Mouse (Mus musculus): ENCODE data around the gene Commd1.

Gene Commd1

GRCm38 (mm10) chr11:22950131-22950530 lies 32.1 kb downstream of the Commd1 start:
- peak; percentile 32 for DNase-seq (ENCODE audit: low read depth, low spot score)

- no peak for DNase-seq (ENCODE audit: low read depth, low spot score)
These were observed 33.1 kb downstream of the Commd1 start for GRCm38 (mm10) chr11:22949101-22949500.

- DNase-seq (ENCODE audit: low read depth, low spot score), result no peak
These were observed 43.2 kb downstream of the Commd1 start for GRCm38 (mm10) chr11:22938983-22939382.

- DNase-seq (ENCODE audit: low read depth, low spot score), result no peak
These were observed 44.4 kb downstream of the Commd1 start for GRCm38 (mm10) chr11:22937716-22938316.

GRCm38 (mm10) chr11:22936446-22937125 lies 45.6 kb downstream of the Commd1 start:
- DNase-seq (ENCODE audit: low read depth, low spot score), result peak; percentile 84

- DNase-seq (ENCODE audit: low read depth, low spot score), result no peak
These were observed 50.0 kb downstream of the Commd1 start for GRCm38 (mm10) chr11:22932167-22932566.

GRCm38 (mm10) chr11:22931320-22931905 lies 50.8 kb downstream of the Commd1 start:
- no peak for DNase-seq (ENCODE audit: low read depth, low spot score)

- no peak for DNase-seq (ENCODE audit: low read depth, low spot score)
These were observed 52.1 kb downstream of the Commd1 start for GRCm38 (mm10) chr11:22930129-22930528.

GRCm38 (mm10) chr11:22928586-22929169 lies 53.5 kb downstream of the Commd1 start:
- DNase-seq (ENCODE audit: low read depth, low spot score), result no peak

GRCm38 (mm10) chr11:22923606-22924005 lies 58.6 kb downstream of the Commd1 start:
- no peak for DNase-seq (ENCODE audit: low read depth, low spot score)

GRCm38 (mm10) chr11:22922546-22922945 lies 59.6 kb downstream of the Commd1 start:
- DNase-seq (ENCODE audit: low read depth, low spot score), result no peak

GRCm38 (mm10) chr11:22919336-22919735 lies 62.8 kb downstream of the Commd1 start:
- DNase-seq (ENCODE audit: low read depth, low spot score), result no peak

- DNase-seq (ENCODE audit: low read depth, low spot score), result no peak
These were observed 64.4 kb downstream of the Commd1 start for GRCm38 (mm10) chr11:22917786-22918185.

- no peak for DNase-seq (ENCODE audit: low read depth, low spot score)
These were observed 68.4 kb downstream of the Commd1 start for GRCm38 (mm10) chr11:22913744-22914143.

GRCm38 (mm10) chr11:22911831-22912230 lies 70.4 kb downstream of the Commd1 start:
- DNase-seq (ENCODE audit: low read depth, low spot score), result no peak

GRCm38 (mm10) chr11:22906453-22906865 lies 75.7 kb downstream of the Commd1 start:
- no peak for DNase-seq (ENCODE audit: low read depth, low spot score)

- DNase-seq (ENCODE audit: low read depth, low spot score), result no peak
These were observed 79.3 kb downstream of the Commd1 start for GRCm38 (mm10) chr11:22902923-22903322.

GRCm38 (mm10) chr11:22900041-22900440 lies 82.1 kb downstream of the Commd1 start:
- no peak for DNase-seq (ENCODE audit: low read depth, low spot score)

- DNase-seq (ENCODE audit: low read depth, low spot score), result no peak
These were observed 84.5 kb downstream of the Commd1 start for GRCm38 (mm10) chr11:22897642-22898041.

GRCm38 (mm10) chr11:22897127-22897526 lies 85.1 kb downstream of the Commd1 start:
- no peak for DNase-seq (ENCODE audit: low read depth, low spot score)

- DNase-seq (ENCODE audit: low read depth, low spot score), result no peak
These were observed 89.1 kb downstream of the Commd1 start for GRCm38 (mm10) chr11:22893075-22893474.

- DNase-seq (ENCODE audit: low read depth, low spot score), result no peak
These were observed 89.7 kb downstream of the Commd1 start for GRCm38 (mm10) chr11:22892466-22892865.

- DNase-seq (ENCODE audit: low read depth, low spot score), result no peak
These were observed 90.3 kb downstream of the Commd1 start for GRCm38 (mm10) chr11:22891876-22892275.
